Mouse (Mus musculus): ENCODE measurements around the gene Slc11a2. TPM values are rescaled to one million over a fixed set of nuclear protein-coding genes. Genes with fewer than 3 reads are reported as not detected.
A peak's percentile ranks its signal among the peaks of the same experiment; 100 is the strongest.

Gene Slc11a2
- polyA plus RNA-seq, 1 experiment = 0.62 TPM

GRCm38 (mm10) chr15:100421059-100421757 is 3.7 kb downstream of the Slc11a2 start:
- Histone ChIP-seq H3K36me3 (replicated peaks; ENCODE audit: low read length) (peaks cover 6% of the 10 kb centered on the region), H3K4me1 (peaks cover 71% of the 10 kb centered on the region), H3K27me3 (replicated peaks) (peaks cover 25% of the 10 kb centered on the region), H3K9me3 (peaks cover 5% of the 10 kb centered on the region; the same call in 1 of the 2 replicates), H3K4me3 (replicated peaks) (peak overlapping the region; percentile 83)
- TF ChIP-seq FLI1 (IDR thresholded peaks at IDR 0.05; ENCODE audit: low read length) (no peak), GATA1 (IDR thresholded peaks at IDR 0.05; ENCODE audit: borderline replicate concordance, low read length) (no peak)

DNA sequence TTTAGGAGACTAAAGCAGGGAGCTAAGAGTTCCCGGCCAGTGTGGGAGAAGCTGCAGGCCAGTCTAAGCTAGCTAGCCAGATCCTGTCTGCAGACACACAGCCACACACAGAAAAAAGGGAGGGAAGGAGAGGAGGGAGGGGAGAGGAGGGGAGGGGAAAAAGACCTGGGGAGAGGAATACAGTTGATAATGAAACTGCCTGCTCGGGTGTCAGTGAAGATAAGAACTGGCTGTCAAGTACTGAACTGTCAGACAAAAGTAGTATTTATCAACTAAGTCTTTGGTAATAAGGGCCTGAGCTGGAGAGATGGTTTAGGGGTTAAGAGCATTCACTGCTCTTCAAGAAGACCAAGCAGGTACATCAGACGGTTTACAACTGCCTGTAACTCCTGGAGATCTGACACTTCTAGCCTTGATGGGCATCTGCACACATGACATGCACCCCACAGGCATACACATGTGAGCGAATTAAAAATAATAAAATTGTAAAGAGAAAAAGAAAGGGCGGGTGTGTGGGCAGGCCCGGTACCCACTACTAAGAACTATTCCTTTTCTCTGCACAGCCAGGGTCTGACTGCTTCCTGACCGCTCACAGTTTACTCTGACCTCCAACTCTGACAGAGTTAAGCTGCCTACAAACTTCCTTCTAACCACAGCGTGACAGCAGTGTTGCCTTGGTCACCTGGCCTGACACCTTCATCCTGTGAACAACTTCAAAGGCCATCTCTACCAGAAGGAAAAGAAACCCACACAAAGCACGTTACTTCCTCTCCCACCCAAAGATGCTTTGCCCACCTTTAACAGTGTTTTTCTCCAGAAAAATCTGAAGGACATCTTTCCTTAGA is 4.7 kb downstream of the Slc11a2 start:
- peaks cover 81% of the 10 kb centered on the region for H3K4me1 ChIP-seq
- TF ChIP-seq GATA1 (IDR thresholded peaks at IDR 0.05; ENCODE audit: borderline replicate concordance, low read length) (no peak), FLI1 (IDR thresholded peaks at IDR 0.05; ENCODE audit: low read length) (no peak)
- H3K4me3 ChIP-seq (replicated peaks) = peak overlapping the region; percentile 77
- H3K9me3 ChIP-seq = no peaks in the 10 kb centered on the region
- H3K27me3 ChIP-seq (replicated peaks) = peaks cover 16% of the 10 kb centered on the region
- H3K36me3 ChIP-seq (replicated peaks; ENCODE audit: low read length) = peaks cover 7% of the 10 kb centered on the region

GRCm38 (mm10) chr15:100419311-100419710 is 5.6 kb downstream of the Slc11a2 start:
- peaks cover 9% of the 10 kb centered on the region for H3K36me3 ChIP-seq (replicated peaks; ENCODE audit: low read length)
- H3K4me3 ChIP-seq (replicated peaks) = peak overlapping the region; percentile 77
- H3K27me3 ChIP-seq (replicated peaks) = peaks cover 8% of the 10 kb centered on the region
- peaks cover 80% of the 10 kb centered on the region for H3K4me1 ChIP-seq
- H3K9me3 ChIP-seq = no peaks in the 10 kb centered on the region
- TF ChIP-seq GATA1 (IDR thresholded peaks at IDR 0.05; ENCODE audit: borderline replicate concordance, low read length) = no peak
- TF ChIP-seq FLI1 (IDR thresholded peaks at IDR 0.05; ENCODE audit: low read length) = no peak

- Histone ChIP-seq H3K36me3 (replicated peaks; ENCODE audit: low read length) (peaks cover 9% of the 10 kb centered on the region), H3K27me3 (replicated peaks) (no peaks in the 10 kb centered on the region), H3K9me3 (no peaks in the 10 kb centered on the region), H3K4me3 (replicated peaks) (no peak overlapping the region), H3K4me1 (peaks cover 82% of the 10 kb centered on the region)
- no peak for TF ChIP-seq FLI1 (IDR thresholded peaks at IDR 0.05; ENCODE audit: low read length)
Measured at GRCm38 (mm10) chr15:100417854-100418450, 6.9 kb downstream of the Slc11a2 start.

DNA sequence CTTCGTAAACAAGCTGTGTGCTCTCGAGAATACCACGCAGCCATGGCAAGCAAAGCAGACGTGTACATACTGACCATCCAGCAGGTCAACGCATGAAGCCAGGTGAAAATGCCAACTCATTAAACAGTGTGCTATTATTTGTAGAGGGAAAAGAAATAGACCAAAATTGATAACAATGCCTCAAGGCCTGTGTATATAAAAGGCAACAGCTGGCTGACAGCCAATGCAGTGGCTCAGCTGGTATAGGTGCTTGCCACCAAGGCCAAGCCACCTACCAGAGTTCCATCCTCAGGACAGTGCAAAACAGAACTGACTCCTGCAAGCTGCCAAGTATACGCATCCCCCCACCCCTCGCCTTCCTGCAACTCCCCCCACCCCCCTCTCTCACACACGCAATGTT is 9.2 kb downstream of the Slc11a2 start:
- peaks cover 80% of the 10 kb centered on the region for H3K4me1 ChIP-seq
- H3K36me3 ChIP-seq (replicated peaks; ENCODE audit: low read length) = peaks cover 19% of the 10 kb centered on the region
- TF ChIP-seq FLI1 (IDR thresholded peaks at IDR 0.05; ENCODE audit: low read length) (no peak), GATA1 (IDR thresholded peaks at IDR 0.05; ENCODE audit: borderline replicate concordance, low read length) (no peak)
- no peaks in the 10 kb centered on the region for H3K27me3 ChIP-seq (replicated peaks)
- no peak overlapping the region for H3K4me3 ChIP-seq (replicated peaks)
- no peaks in the 10 kb centered on the region for H3K9me3 ChIP-seq

DNA sequence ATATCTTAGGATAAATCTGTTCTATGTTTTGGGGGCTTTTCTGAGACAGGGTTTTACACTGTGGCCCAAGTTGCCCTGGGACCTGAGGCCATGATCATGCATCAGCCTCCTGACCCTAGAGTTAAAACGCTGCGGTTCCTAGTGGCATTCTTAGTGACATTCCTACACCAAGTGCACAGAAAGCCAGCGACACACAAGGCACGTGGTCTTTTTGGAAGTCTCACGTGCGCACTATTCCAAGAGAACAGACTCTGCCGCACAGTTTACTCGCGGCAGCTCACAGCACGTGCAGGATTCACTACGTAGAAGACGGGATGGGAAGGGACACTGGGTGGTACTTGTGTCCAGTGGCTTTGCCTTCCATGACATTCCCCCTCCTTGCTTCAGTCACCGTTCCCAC is 9.9 kb downstream of the Slc11a2 start:
- no peak overlapping the region for H3K4me3 ChIP-seq (replicated peaks)
- H3K4me1 ChIP-seq = peaks cover 80% of the 10 kb centered on the region
- no peaks in the 10 kb centered on the region for H3K27me3 ChIP-seq (replicated peaks)
- no peak for TF ChIP-seq FLI1 (IDR thresholded peaks at IDR 0.05; ENCODE audit: low read length)
- no peak for TF ChIP-seq GATA1 (IDR thresholded peaks at IDR 0.05; ENCODE audit: borderline replicate concordance, low read length)
- no peaks in the 10 kb centered on the region for H3K9me3 ChIP-seq
- peaks cover 27% of the 10 kb centered on the region for H3K36me3 ChIP-seq (replicated peaks; ENCODE audit: low read length)

DNA sequence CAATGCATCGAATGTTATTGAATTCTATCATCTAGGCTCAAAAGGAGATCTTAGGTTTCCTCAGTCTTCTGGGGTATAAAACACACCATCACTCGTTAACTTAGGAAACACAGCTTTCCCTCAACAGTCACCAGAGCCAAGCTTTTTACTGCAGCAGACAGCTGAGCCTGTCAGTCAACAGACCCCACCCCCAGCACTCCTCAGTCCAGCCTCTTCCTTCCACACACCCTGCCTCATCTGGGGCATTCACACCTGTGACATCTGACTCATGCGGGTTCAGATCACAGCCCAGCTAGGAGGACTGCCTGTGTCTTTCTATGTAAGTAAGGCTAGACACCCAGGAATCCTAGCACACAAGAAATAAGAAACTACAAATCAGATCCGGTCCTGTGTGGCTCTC is 10.9 kb downstream of the Slc11a2 start:
- Histone ChIP-seq H3K36me3 (replicated peaks; ENCODE audit: low read length) (peaks cover 34% of the 10 kb centered on the region), H3K27me3 (replicated peaks) (no peaks in the 10 kb centered on the region), H3K4me1 (peaks cover 78% of the 10 kb centered on the region), H3K4me3 (replicated peaks) (no peak overlapping the region), H3K9me3 (no peaks in the 10 kb centered on the region)
- no peak for TF ChIP-seq GATA1 (IDR thresholded peaks at IDR 0.05; ENCODE audit: borderline replicate concordance, low read length)
- no peak for TF ChIP-seq FLI1 (IDR thresholded peaks at IDR 0.05; ENCODE audit: low read length)

DNA sequence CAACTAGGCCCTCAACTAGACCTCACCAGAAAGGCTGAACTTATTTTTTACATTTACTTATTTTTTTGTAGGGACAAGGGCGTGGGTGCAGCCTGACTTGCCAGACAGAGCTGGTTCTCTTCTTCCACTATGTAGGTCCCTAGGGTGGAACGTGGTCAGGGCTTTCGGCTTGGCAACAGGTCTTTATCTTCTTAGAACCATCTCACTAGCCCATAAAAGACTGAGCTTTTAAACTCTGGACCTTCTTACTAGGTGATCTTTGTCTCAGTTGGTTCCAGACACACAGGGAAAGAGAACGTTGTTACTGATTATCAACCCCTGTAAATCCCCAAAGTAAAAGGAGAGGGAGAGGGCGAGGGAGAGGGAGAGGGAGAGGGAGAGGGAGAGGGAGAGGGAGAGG is 11.6 kb downstream of the Slc11a2 start:
- Histone ChIP-seq H3K9me3 (no peaks in the 10 kb centered on the region), H3K36me3 (replicated peaks; ENCODE audit: low read length) (peaks cover 39% of the 10 kb centered on the region), H3K27me3 (replicated peaks) (no peaks in the 10 kb centered on the region), H3K4me1 (peaks cover 77% of the 10 kb centered on the region), H3K4me3 (replicated peaks) (no peak overlapping the region)
- no peak for TF ChIP-seq FLI1 (IDR thresholded peaks at IDR 0.05; ENCODE audit: low read length)
- no peak for TF ChIP-seq GATA1 (IDR thresholded peaks at IDR 0.05; ENCODE audit: borderline replicate concordance, low read length)

DNA sequence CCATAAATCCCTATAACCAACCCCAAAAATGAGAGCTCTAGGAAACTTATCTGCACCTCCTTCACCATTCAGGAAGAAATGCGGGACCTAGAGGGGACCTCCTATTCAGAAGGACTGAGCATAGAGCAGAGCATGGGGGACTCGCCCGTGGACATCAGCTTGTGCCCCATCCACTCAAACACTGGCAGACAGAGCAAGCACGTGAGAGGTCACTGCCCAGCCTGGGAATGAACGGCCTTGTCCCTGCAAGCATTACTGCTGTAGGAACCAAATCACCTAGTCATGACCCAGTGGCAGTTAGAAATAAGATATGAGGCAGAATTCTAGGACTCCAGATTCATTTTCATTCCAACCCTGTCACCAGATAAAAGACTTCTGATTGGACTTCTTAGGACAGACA is 13.1 kb downstream of the Slc11a2 start:
- H3K4me3 ChIP-seq (replicated peaks) = no peak overlapping the region
- no peaks in the 10 kb centered on the region for H3K27me3 ChIP-seq (replicated peaks)
- peaks cover 44% of the 10 kb centered on the region for H3K36me3 ChIP-seq (replicated peaks; ENCODE audit: low read length)
- H3K9me3 ChIP-seq = no peaks in the 10 kb centered on the region
- TF ChIP-seq GATA1 (IDR thresholded peaks at IDR 0.05; ENCODE audit: borderline replicate concordance, low read length) = no peak
- no peak for TF ChIP-seq FLI1 (IDR thresholded peaks at IDR 0.05; ENCODE audit: low read length)
- peaks cover 83% of the 10 kb centered on the region for H3K4me1 ChIP-seq
